Mouse (Mus musculus): ENCODE measurements at regions not wholly inside any gene's neighbourhood (a gene's known extent, or its start where the extent isn't known, plus 50 kb on each side); places are given as distances from the start of the nearest gene placed in this dataset.

DNA sequence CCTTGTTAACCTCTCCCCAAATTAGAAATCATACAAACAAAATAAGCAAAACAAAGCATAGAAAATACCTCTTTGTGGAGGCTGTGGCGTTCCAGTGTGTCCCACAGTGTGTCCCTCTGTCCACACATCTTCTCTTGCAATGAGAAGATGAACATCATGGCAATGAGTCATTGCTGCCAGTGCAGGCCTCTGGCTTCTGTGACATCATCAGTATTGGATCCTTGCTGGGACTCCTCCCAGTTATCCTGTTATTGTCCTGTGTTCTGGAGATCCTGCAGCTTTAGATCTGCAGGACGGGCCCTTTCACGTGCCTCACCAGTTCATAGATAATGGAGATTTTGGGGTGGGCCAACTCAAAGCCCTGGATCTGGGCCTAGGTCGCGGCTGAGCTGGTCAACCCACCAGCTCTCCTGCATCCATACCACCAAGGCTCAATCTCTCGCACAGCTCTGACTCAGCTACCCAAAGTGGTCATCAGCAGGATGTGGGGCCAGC, 80.9 kb downstream of the Tmem212 start:
- Histone ChIP-seq H3K4me1 (replicated peaks; ENCODE audit: low read depth, low read length) (no peaks in the 10 kb centered on the region), H3K36me3 (ENCODE audit: insufficient read depth, low read length) (no peaks in the 10 kb centered on the region), H3K9me3 (ENCODE audit: low read length) (peaks cover 16% of the 10 kb centered on the region), H3K27me3 (ENCODE audit: insufficient read depth, low read length) (no peaks in the 10 kb centered on the region), H3K4me3 (replicated peaks; ENCODE audit: low read length) (no peak overlapping the region)
- TF ChIP-seq NANOG (IDR thresholded peaks at IDR 0.05; ENCODE audit: borderline replicate concordance, low read length) (no peak), CTCF (conservative IDR thresholded peaks at IDR 0.05; ENCODE audit: low read length) (no peak), POU5F1 (IDR thresholded peaks at IDR 0.05; ENCODE audit: borderline replicate concordance, low read length) (no peak)

DNA sequence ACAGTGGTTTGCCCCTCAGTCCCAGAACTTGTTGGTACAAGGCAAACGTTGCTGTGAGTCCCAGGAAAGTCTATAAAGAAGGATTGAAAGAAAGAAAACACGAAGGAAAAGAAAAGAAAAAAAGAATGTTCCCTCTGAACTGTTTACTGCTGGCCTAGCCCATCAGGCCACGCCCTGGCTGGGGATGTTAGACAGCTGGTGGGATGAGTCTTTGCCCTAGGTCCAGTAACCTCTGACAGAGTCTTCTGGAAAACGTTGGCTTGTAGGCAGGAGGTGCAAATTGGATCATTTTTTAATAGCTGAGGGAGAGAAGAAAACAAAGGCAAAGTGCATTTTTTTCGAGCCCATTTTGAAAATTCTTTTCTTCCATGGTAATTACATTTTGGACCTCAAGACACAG, 91.9 kb downstream of the Tmem212 start:
- H3K9me3 ChIP-seq (ENCODE audit: low read length), result peaks cover 34% of the 10 kb centered on the region
- no peak overlapping the region for H3K4me3 ChIP-seq (replicated peaks; ENCODE audit: low read length)
- H3K27me3 ChIP-seq (ENCODE audit: insufficient read depth, low read length), result no peaks in the 10 kb centered on the region
- no peak for TF ChIP-seq NANOG (IDR thresholded peaks at IDR 0.05; ENCODE audit: borderline replicate concordance, low read length)
- TF ChIP-seq CTCF (conservative IDR thresholded peaks at IDR 0.05; ENCODE audit: low read length), result no peak
- TF ChIP-seq POU5F1 (IDR thresholded peaks at IDR 0.05; ENCODE audit: borderline replicate concordance, low read length), result no peak
- H3K4me1 ChIP-seq (replicated peaks; ENCODE audit: low read depth, low read length), result no peaks in the 10 kb centered on the region
- no peaks in the 10 kb centered on the region for H3K36me3 ChIP-seq (ENCODE audit: insufficient read depth, low read length)

DNA sequence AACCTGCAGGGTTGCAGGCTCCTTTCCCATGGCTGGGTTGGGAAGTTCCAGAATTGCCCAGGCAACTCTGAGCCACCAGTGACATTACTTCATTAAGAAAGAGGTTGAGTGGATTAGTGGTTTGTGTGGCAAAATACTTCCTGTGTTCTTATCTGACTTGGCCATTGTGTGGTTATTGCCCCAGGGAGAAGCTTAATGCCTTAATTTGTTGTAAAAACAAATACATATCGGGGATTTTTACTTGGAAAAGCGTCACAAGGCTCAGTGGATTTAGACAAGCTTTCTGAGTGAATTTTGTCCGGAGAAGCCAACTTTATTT, 80.5 kb upstream of the Fndc3b start:
- Histone ChIP-seq H3K4me1 (replicated peaks; ENCODE audit: low read depth, low read length) (no peaks in the 10 kb centered on the region), H3K27me3 (ENCODE audit: insufficient read depth, low read length) (no peaks in the 10 kb centered on the region), H3K36me3 (ENCODE audit: insufficient read depth, low read length) (no peaks in the 10 kb centered on the region), H3K4me3 (replicated peaks; ENCODE audit: low read length) (no peak overlapping the region), H3K9me3 (ENCODE audit: low read length) (no peaks in the 10 kb centered on the region)
- no peak for TF ChIP-seq CTCF (conservative IDR thresholded peaks at IDR 0.05; ENCODE audit: low read length)
- no peak for TF ChIP-seq POU5F1 (IDR thresholded peaks at IDR 0.05; ENCODE audit: borderline replicate concordance, low read length)
- TF ChIP-seq NANOG (IDR thresholded peaks at IDR 0.05; ENCODE audit: borderline replicate concordance, low read length), result no peak

DNA sequence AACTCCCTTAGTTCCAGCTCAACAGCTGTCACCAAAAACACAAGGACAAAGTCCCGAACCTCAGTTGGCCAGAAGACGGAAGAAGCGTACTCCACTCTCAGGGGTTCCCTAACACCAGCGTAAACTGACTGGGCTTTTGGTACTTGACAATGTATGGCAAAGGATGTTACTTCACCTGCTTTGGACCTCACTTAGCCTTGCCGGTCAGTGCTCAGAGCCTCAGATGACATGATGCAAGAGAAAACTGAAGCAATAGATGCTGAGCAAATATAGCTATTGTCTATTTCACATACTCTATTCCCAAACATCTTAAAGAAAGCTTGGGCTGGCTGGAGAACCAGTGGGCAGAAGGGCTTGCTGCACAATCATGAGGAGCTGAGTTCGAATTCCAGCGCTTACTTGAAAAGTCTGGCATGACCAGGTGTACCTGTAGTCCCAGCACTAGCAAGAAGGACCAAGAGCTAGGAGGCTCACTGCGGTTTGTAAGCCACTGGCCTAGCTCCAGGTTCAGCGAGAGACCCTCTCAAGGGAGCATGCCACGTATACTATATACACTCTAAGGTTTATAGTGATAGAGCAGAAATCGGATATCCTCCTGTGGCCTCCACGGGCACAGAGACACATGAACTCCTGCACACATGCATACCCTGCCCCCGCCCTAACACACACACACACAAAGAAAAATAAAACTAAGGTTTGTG, 80.0 kb upstream of the Fndc3b start:
- no peaks in the 10 kb centered on the region for H3K36me3 ChIP-seq (ENCODE audit: insufficient read depth, low read length)
- no peaks in the 10 kb centered on the region for H3K4me1 ChIP-seq (replicated peaks; ENCODE audit: low read depth, low read length)
- no peaks in the 10 kb centered on the region for H3K9me3 ChIP-seq (ENCODE audit: low read length)
- H3K4me3 ChIP-seq (replicated peaks; ENCODE audit: low read length), result no peak overlapping the region
- H3K27me3 ChIP-seq (ENCODE audit: insufficient read depth, low read length), result no peaks in the 10 kb centered on the region
- no peak for TF ChIP-seq CTCF (conservative IDR thresholded peaks at IDR 0.05; ENCODE audit: low read length)
- TF ChIP-seq NANOG (IDR thresholded peaks at IDR 0.05; ENCODE audit: borderline replicate concordance, low read length), result no peak
- no peak for TF ChIP-seq POU5F1 (IDR thresholded peaks at IDR 0.05; ENCODE audit: borderline replicate concordance, low read length)

DNA sequence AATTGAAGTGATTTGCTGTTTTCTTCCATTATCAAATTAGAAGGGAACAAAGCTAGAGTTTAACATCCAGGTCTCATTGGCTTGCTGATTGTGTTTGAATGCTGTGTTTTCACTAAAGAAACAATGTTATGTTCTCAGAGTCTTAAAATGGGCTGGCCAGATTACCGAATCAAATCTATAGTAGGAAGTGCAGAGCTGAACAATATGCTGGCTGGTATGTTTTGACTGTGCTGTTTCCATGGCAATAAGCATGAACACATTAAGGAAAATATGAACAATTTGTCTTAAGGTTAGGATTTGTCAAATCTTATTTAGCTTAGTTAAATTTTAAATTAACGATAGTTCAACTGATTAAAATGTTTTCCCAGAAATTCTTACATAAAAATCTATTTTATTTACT, 72.8 kb upstream of the Fndc3b start:
- Histone ChIP-seq H3K9me3 (ENCODE audit: low read length) (no peaks in the 10 kb centered on the region), H3K36me3 (ENCODE audit: insufficient read depth, low read length) (no peaks in the 10 kb centered on the region), H3K4me1 (replicated peaks; ENCODE audit: low read depth, low read length) (peaks cover 13% of the 10 kb centered on the region), H3K27me3 (ENCODE audit: insufficient read depth, low read length) (0 out of 2 replicates have a peak, but pooled peaks cover 3% of the 10 kb centered on the region), H3K4me3 (replicated peaks; ENCODE audit: low read length) (no peak overlapping the region)
- TF ChIP-seq CTCF (conservative IDR thresholded peaks at IDR 0.05; ENCODE audit: low read length) (no peak), NANOG (IDR thresholded peaks at IDR 0.05; ENCODE audit: borderline replicate concordance, low read length) (no peak), POU5F1 (IDR thresholded peaks at IDR 0.05; ENCODE audit: borderline replicate concordance, low read length) (no peak)

- H3K27me3 ChIP-seq (ENCODE audit: insufficient read depth, low read length), result 0 out of 2 replicates have a peak, but pooled peaks cover 3% of the 10 kb centered on the region
- TF ChIP-seq CTCF (conservative IDR thresholded peaks at IDR 0.05; ENCODE audit: low read length) (no peak), NANOG (IDR thresholded peaks at IDR 0.05; ENCODE audit: borderline replicate concordance, low read length) (no peak), POU5F1 (IDR thresholded peaks at IDR 0.05; ENCODE audit: borderline replicate concordance, low read length) (no peak)
- no peaks in the 10 kb centered on the region for H3K36me3 ChIP-seq (ENCODE audit: insufficient read depth, low read length)
- peaks cover 13% of the 10 kb centered on the region for H3K4me1 ChIP-seq (replicated peaks; ENCODE audit: low read depth, low read length)
- no peaks in the 10 kb centered on the region for H3K9me3 ChIP-seq (ENCODE audit: low read length)
- no peak overlapping the region for H3K4me3 ChIP-seq (replicated peaks; ENCODE audit: low read length)
Measured at GRCm38 (mm10) chr3:27783476-27783875, 72.4 kb upstream of the Fndc3b start.

GRCm38 (mm10) chr3:27782056-27782765, 71.1 kb upstream of the Fndc3b start:
- H3K36me3 ChIP-seq (ENCODE audit: insufficient read depth, low read length), result no peaks in the 10 kb centered on the region
- peak overlapping the region; percentile 57 for H3K4me3 ChIP-seq (replicated peaks; ENCODE audit: low read length)
- H3K4me1 ChIP-seq (replicated peaks; ENCODE audit: low read depth, low read length), result peaks cover 13% of the 10 kb centered on the region
- TF ChIP-seq NANOG (IDR thresholded peaks at IDR 0.05; ENCODE audit: borderline replicate concordance, low read length) (no peak), POU5F1 (IDR thresholded peaks at IDR 0.05; ENCODE audit: borderline replicate concordance, low read length) (no peak), CTCF (conservative IDR thresholded peaks at IDR 0.05; ENCODE audit: low read length) (no peak)
- 0 out of 2 replicates have a peak, but pooled peaks cover 3% of the 10 kb centered on the region for H3K27me3 ChIP-seq (ENCODE audit: insufficient read depth, low read length)
- no peaks in the 10 kb centered on the region for H3K9me3 ChIP-seq (ENCODE audit: low read length)

DNA sequence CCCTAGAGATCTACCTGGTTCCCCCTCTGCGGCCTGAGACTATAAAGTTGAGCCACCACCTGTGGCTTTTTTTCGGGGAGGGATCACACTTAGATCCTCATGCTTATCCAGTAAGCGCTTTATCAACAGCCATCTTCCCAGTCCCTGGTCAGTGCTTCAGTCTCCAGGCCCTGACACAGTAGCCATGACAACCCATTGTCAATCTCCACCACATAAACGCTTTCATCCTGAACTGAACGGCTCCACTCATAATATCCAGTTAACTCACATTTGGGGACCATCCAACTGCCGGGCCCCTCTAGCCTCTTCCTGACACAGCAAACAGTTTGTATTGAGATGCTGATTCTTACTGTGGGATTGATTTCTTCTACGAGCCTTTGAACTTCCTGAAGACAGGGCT, 68.8 kb upstream of the Fndc3b start:
- Histone ChIP-seq H3K4me1 (replicated peaks; ENCODE audit: low read depth, low read length) (peaks cover 13% of the 10 kb centered on the region), H3K4me3 (replicated peaks; ENCODE audit: low read length) (no peak overlapping the region), H3K9me3 (ENCODE audit: low read length) (no peaks in the 10 kb centered on the region), H3K27me3 (ENCODE audit: insufficient read depth, low read length) (0 out of 2 replicates have a peak, but pooled peaks cover 3% of the 10 kb centered on the region), H3K36me3 (ENCODE audit: insufficient read depth, low read length) (no peaks in the 10 kb centered on the region)
- no peak for TF ChIP-seq CTCF (conservative IDR thresholded peaks at IDR 0.05; ENCODE audit: low read length)
- no peak for TF ChIP-seq POU5F1 (IDR thresholded peaks at IDR 0.05; ENCODE audit: borderline replicate concordance, low read length)
- TF ChIP-seq NANOG (IDR thresholded peaks at IDR 0.05; ENCODE audit: borderline replicate concordance, low read length), result no peak
